Mouse (Mus musculus): Measurements from ENCODE around the gene Syngr1. TPM values are rescaled to one million over a fixed set of nuclear protein-coding genes. Genes with fewer than 3 reads are reported as not detected.

Gene Syngr1
- 10.9 and 11.2 TPM in 2 replicates for polyA plus RNA-seq (2015; fragmentation: Nextera tagmentation; extraction: Ambion mirVana)

DNA sequence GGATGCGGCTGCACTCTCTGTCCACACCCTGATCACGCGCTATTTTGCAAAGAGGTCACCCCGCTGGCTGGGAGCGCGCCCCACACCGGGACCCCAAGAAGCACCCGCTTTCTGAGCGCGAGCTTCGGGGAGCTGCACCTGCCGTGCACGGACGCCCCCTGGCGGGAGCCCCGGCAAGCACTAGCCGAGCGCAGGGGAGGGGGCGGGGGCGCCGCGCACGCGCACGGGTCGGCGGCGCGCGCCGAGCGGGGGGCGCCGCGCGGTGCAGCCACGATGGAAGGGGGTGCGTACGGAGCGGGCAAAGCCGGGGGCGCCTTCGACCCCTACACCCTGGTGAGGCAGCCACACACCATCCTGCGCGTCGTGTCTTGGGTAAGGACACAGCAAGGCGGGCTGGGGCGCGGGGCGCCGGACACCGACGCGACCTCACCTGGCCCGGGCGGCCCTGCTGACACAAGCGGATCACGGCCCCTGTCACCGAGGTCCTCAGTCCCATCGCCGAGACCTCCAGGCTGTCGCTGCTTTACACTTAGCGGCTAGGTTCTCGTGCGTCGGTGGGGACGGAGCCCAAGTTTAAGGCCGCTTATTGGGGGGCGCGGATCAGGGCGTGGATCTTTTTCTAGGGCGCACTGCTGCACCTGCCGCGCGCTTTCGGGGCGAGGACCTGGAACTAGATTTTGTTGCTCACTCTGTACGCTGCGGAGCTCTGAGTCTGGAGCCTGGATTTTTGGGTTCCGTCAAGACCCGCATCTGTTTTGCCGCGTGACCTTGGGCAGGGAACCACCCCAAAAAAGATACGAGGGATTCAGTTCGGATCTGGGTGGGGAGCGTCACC lies at the start of gene Syngr1, which contains the start of gene Rpl3:
Gene Syngr1, plus strand, starts transcription at position 214 of the 835 bp plus-strand sequence.
Gene Rpl3, minus strand, starts transcription at position 748 of the 835 bp plus-strand sequence.
- Histone ChIP-seq H3K9me3 (replicated peaks) (no peaks in the 10 kb centered on the region), H3K27ac (no peak within 1 kb of the TSS), H3K4me2 (peak within 1 kb of the TSS; percentile 93), H3K4me1 (peaks cover 22% of the 10 kb centered on the region), H3K36me3 (no peaks in the 10 kb centered on the region), H3K4me3 (replicated peaks) (peak within 1 kb of the TSS; percentile 64), H3K9ac (peak within 1 kb of the TSS; percentile 56), H3K27me3 (peaks cover 61% of the 10 kb centered on the region)
- WGBS = 1% methylated on average over 86 of the region's 86 CpGs
- ATAC-seq (replicated peaks; ENCODE audit: low FRiP score) = peak; percentile 57

- 0 out of 2 replicates have a peak, but pooled peaks cover 1% of the 10 kb centered on the region for H3K4me1 ChIP-seq
- WGBS = 81% methylated on average over 4 of the region's 4 CpGs
- no peak overlapping the region for H3K4me2 ChIP-seq
- no peak for ATAC-seq (replicated peaks; ENCODE audit: low FRiP score)
- no peaks in the 10 kb centered on the region for H3K36me3 ChIP-seq
- H3K9me3 ChIP-seq (replicated peaks) = no peaks in the 10 kb centered on the region
- H3K4me3 ChIP-seq (replicated peaks) = no peak overlapping the region
- H3K27me3 ChIP-seq = no peaks in the 10 kb centered on the region
- no peak overlapping the region for H3K9ac ChIP-seq
- H3K27ac ChIP-seq = no peak overlapping the region
Measured at GRCm38 (mm10) chr15:80042152-80042551, 49.0 kb upstream of the Syngr1 start.

DNA sequence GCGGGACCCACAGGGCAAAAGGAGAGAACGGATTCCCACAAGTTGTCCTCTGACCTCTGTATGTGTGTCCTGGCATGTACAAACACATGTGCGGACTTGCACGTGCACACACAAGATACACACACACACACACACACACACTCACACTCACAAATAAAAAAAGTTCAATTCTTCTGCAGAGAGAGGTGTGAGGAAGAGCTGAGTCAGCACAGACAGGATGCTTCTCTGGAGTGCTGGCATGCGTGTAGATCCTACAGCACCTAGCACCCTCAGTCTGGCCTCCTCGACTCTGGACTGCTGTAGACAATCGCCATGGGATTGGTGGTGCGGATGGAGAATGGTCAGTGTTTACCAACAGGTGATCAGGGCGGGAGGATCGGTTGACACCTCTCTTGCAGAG lies 46.9 kb upstream of the Syngr1 start:
- 86% methylated on average over 10 of the region's 10 CpGs for WGBS
- ATAC-seq (replicated peaks; ENCODE audit: low FRiP score) = no peak
- H3K4me1 ChIP-seq = peaks cover 9% of the 10 kb centered on the region

GRCm38 (mm10) chr15:80045749-80046148 lies 45.4 kb upstream of the Syngr1 start:
- H3K4me1 ChIP-seq = peaks cover 13% of the 10 kb centered on the region
- no peak overlapping the region for H3K4me2 ChIP-seq
- 91% methylated on average over 2 of the region's 2 CpGs for WGBS
- no peak for ATAC-seq (replicated peaks; ENCODE audit: low FRiP score)
- H3K36me3 ChIP-seq = no peaks in the 10 kb centered on the region
- no peak overlapping the region for H3K9ac ChIP-seq
- no peak overlapping the region for H3K4me3 ChIP-seq (replicated peaks)
- H3K27ac ChIP-seq = no peak overlapping the region
- H3K9me3 ChIP-seq (replicated peaks) = no peaks in the 10 kb centered on the region
- no peaks in the 10 kb centered on the region for H3K27me3 ChIP-seq

More for the DNA sequence above, 46.9 kb upstream of the Syngr1 start:
- no peaks in the 10 kb centered on the region for H3K27me3 ChIP-seq
- no peak overlapping the region for H3K4me3 ChIP-seq (replicated peaks)
- H3K9me3 ChIP-seq (replicated peaks) = no peaks in the 10 kb centered on the region
- H3K4me2 ChIP-seq = no peak overlapping the region
- no peaks in the 10 kb centered on the region for H3K36me3 ChIP-seq
- no peak overlapping the region for H3K9ac ChIP-seq
- H3K27ac ChIP-seq = no peak overlapping the region

GRCm38 (mm10) chr15:80047242-80047641 lies 43.9 kb upstream of the Syngr1 start:
- 50% methylated on average over 2 of the region's 2 CpGs for WGBS
- Histone ChIP-seq H3K27ac (no peak overlapping the region), H3K9me3 (replicated peaks) (no peaks in the 10 kb centered on the region), H3K4me1 (peaks cover 26% of the 10 kb centered on the region), H3K27me3 (no peaks in the 10 kb centered on the region), H3K4me2 (no peak overlapping the region), H3K9ac (no peak overlapping the region), H3K4me3 (replicated peaks) (no peak overlapping the region), H3K36me3 (no peaks in the 10 kb centered on the region)
- ATAC-seq (replicated peaks; ENCODE audit: low FRiP score) = no peak

DNA sequence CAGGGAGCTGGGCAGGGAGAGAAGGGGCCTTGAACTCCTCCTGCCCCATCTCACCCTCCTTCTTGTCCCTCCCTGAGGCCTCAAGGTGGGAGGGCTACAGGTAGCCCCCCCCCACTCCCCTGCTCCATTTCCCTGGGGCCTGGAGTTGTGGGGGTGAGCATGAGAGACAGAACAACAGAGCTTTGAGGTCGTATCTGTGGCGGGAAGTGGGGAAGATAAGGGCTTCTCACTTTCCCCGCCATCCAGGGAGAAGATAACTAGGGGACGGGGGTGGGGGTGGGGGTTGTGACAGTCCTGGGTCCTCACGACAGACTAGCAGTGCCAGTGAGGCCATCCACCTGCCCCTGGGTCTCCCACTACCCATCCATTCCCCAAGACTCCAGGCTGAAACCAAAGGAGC lies 43.2 kb upstream of the Syngr1 start:
- no peaks in the 10 kb centered on the region for H3K36me3 ChIP-seq
- no peak for ATAC-seq (replicated peaks; ENCODE audit: low FRiP score)
- H3K9ac ChIP-seq = no peak overlapping the region
- H3K4me1 ChIP-seq = peaks cover 26% of the 10 kb centered on the region
- no peak overlapping the region for H3K4me2 ChIP-seq
- 50% methylated on average over 5 of the region's 5 CpGs for WGBS
- no peak overlapping the region for H3K4me3 ChIP-seq (replicated peaks)
- H3K27ac ChIP-seq = no peak overlapping the region
- H3K9me3 ChIP-seq (replicated peaks) = no peaks in the 10 kb centered on the region
- H3K27me3 ChIP-seq = no peaks in the 10 kb centered on the region

GRCm38 (mm10) chr15:80050093-80050492 lies 41.0 kb upstream of the Syngr1 start:
- 68% methylated on average over 4 of the region's 4 CpGs for WGBS
- H3K27ac ChIP-seq = peak overlapping the region; percentile 81

DNA sequence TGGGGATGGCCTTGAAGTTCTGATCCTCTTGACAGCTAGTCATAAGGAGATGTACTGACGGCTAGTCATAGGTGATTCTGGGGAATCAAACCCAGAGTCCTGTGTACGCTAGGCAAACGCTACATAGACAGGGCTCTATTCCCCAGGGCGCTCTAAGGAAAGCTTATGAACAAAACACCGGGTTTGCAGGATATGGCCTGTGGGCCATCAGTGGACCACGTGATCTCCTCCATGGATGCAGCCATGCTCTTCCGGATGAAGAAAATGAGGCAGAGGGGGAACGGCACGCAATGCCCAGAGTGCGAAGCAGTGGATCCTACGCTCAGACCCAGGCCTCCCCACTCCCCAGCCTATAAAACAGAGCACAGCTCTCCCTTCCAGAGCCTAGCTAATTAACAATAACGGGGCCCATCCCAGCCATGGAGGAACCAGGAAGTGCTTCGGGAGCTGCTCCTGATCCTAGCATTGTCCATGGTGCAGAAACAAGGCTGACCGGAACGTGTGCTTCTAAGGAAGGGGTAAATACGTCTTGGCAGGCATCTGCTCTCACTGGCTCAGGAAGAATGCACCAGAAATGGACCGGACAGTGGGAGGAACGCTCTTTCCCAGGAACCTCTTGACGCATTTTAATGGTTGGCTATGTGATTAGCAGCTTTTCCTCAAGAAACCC lies 39.9 kb upstream of the Syngr1 start:
- no peak for ATAC-seq (replicated peaks; ENCODE audit: low FRiP score)
- Histone ChIP-seq H3K4me1 (peaks cover 33% of the 10 kb centered on the region), H3K36me3 (no peaks in the 10 kb centered on the region), H3K9ac (no peak overlapping the region), H3K27me3 (no peaks in the 10 kb centered on the region), H3K27ac (peak overlapping the region; percentile 81), H3K9me3 (replicated peaks) (no peaks in the 10 kb centered on the region), H3K4me2 (no peak overlapping the region), H3K4me3 (replicated peaks) (no peak overlapping the region)
- 72% methylated on average over 19 of the region's 19 CpGs for WGBS

More at GRCm38 (mm10) chr15:80050093-80050492, 41.0 kb upstream of the Syngr1 start:
- ATAC-seq (replicated peaks; ENCODE audit: low FRiP score) = no peak
- H3K4me3 ChIP-seq (replicated peaks) = no peak overlapping the region
- H3K4me2 ChIP-seq = no peak overlapping the region
- peaks cover 33% of the 10 kb centered on the region for H3K4me1 ChIP-seq
- H3K9ac ChIP-seq = no peak overlapping the region
- H3K36me3 ChIP-seq = no peaks in the 10 kb centered on the region
- no peaks in the 10 kb centered on the region for H3K27me3 ChIP-seq
- no peaks in the 10 kb centered on the region for H3K9me3 ChIP-seq (replicated peaks)

DNA sequence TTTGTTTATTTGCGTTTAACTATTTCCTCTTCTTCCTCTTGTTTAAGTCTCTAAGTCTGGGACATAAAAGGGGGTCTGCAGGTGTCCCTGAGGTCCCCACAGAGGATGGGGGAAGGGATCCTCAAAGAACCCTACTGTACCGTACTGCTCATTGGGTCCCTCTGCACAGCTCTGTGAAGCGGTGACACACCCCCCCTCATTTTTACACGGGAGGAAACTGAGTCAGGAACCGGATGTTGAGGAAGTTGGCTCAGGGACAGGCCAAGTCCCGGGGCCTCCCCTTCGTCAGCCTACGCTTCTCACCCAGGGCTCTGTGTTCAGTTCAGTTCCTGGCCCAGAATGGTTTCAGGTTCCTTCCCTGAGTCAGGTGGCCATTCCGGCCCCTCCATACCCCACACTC lies 39.4 kb upstream of the Syngr1 start:
- Histone ChIP-seq H3K27me3 (no peaks in the 10 kb centered on the region), H3K4me3 (replicated peaks) (no peak overlapping the region), H3K4me2 (no peak overlapping the region), H3K9me3 (replicated peaks) (no peaks in the 10 kb centered on the region), H3K9ac (no peak overlapping the region), H3K27ac (peak overlapping the region; percentile 81), H3K4me1 (peaks cover 33% of the 10 kb centered on the region), H3K36me3 (no peaks in the 10 kb centered on the region)
- WGBS = 72% methylated on average over 9 of the region's 9 CpGs
- ATAC-seq (replicated peaks; ENCODE audit: low FRiP score) = peak; percentile 37; the same call in 1 of the 2 replicates

DNA sequence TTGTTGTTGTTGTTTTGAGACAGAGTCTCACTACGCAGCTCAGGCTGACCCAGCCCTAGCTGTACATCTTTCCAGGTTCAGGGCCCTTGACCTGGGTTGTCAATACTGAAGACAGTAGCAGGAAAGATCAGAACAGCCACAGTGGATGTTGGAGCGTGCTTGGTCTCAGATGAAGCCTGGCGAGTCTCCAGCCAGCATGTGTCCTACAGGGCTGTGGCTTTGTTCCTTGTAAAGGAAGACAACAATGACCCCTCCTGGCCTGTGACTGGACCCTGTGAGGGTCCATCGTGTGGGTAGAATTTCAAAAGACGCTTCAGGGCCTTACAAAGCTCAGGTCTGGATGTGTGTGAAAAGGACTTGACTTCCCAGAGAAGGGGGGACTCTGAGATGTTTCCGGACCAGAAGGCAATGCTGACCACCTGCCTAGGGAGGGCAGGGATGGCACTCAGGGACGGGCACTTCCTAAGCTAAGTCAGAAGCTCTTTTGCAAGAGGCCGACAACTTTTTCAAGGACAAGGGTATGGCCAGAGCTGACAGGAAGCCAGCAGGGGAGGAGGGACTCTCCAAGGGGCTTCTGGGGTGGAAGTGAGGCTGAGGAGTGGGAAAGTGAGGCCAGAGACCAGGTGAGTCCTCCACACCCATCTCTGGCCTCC lies 37.6 kb upstream of the Syngr1 start:
- H3K9me3 ChIP-seq (replicated peaks) = no peaks in the 10 kb centered on the region
- WGBS = 74% methylated on average over 8 of the region's 8 CpGs
- no peak; the same call in 1 of the 2 replicates for ATAC-seq (replicated peaks; ENCODE audit: low FRiP score)
- no peaks in the 10 kb centered on the region for H3K36me3 ChIP-seq
- no peak overlapping the region for H3K4me2 ChIP-seq
- no peak overlapping the region for H3K9ac ChIP-seq
- H3K27ac ChIP-seq = no peak overlapping the region
- H3K27me3 ChIP-seq = no peaks in the 10 kb centered on the region
- peaks cover 24% of the 10 kb centered on the region for H3K4me1 ChIP-seq
- H3K4me3 ChIP-seq (replicated peaks) = no peak overlapping the region

DNA sequence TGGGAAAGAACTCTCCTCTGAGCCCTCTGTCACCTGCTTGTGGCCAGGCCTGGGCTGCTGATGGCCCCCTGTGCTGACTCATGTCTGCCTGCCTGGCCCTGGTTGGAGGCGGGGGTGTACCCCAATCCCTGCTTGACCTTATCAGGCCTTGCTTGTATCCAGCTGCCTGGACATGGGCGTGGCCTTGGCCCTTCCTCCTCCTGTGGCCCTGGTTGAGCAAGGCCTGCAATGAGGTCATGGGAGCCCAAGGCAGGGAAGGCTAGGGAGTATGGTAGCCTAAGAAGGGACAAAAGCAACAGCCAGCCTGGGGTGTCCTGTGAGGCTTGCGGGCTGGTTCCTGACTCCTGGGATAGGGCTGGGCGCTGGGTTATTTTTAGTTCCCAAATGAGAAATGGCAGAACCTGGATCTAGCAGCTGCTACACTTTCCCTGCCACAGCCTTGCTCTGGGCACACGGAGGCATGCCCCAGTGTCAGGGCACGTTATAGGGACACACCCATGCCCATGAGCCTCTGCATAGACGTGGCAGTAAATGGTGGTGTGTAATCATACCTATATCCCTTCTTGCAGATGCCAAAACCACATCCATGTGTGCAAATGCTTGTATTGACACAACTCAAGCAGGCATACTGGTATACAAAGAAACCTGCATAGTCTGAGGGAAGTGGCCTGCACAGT lies 37.0 kb upstream of the Syngr1 start:
- Histone ChIP-seq H3K36me3 (no peaks in the 10 kb centered on the region), H3K9ac (0 out of 2 replicates have a peak overlapping the region, but pooled peaks have one; percentile 1), H3K9me3 (replicated peaks) (no peaks in the 10 kb centered on the region), H3K4me1 (peaks cover 24% of the 10 kb centered on the region), H3K27me3 (no peaks in the 10 kb centered on the region), H3K27ac (no peak overlapping the region), H3K4me2 (no peak overlapping the region), H3K4me3 (replicated peaks) (no peak overlapping the region)
- ATAC-seq (replicated peaks; ENCODE audit: low FRiP score) = no peak; the same call in 1 of the 2 replicates
- WGBS = 87% methylated on average over 7 of the region's 7 CpGs

Measured in kidney, embryonic 15.5 days (tissue).